Mouse (Mus musculus): Measurements from ENCODE around the gene Cd163. TPM values are rescaled to one million over a fixed set of nuclear protein-coding genes. Genes with fewer than 3 reads are reported as not detected.

Cd163 gene
- 5.1 and 7.0 TPM in 2 replicates for polyA plus RNA-seq (2012; rRNA removed; ENCODE audit: low replicate concordance)

DNA sequence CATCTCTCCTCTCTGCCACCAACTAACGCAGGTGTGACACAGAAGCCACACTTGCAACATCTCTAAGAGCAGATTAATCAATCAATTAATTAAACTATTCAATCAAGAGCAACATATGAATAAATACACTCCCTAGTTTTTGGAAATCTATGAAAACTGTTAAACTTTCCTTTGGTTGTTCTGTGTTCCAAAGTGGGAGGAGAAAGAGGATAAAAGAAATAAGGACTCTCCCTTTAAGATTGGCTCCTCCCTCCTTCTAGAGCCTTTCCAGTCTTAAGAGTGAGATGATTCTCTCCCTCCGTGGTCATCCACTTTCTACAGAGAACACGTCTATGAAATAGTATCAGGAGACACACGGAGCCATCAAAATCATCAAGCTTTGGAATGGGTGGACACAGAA, at the start of gene Cd163:
Gene Cd163, plus strand, starts transcription at position 301 of the 400 bp plus-strand sequence.

Other genes with a start within 250 kb of the Cd163 start
- gene Vmn2r27, start 72.8 kb upstream of the Cd163 start, polyA plus RNA-seq (2012; rRNA removed; ENCODE audit: low replicate concordance) = not detected in 2 replicates
- gene Pex5, start 110.4 kb downstream of the Cd163 start, polyA plus RNA-seq (2012; rRNA removed; ENCODE audit: low replicate concordance) = 76.8 and 84.5 TPM in 2 replicates
- 32.5 and 77.8 TPM in 2 replicates for gene Clstn3, start 160.1 kb downstream of the Cd163 start, polyA plus RNA-seq (2012; rRNA removed; ENCODE audit: low replicate concordance)
- gene C1rl, start 188.5 kb downstream of the Cd163 start, polyA plus RNA-seq (2012; rRNA removed; ENCODE audit: low replicate concordance) = 8.3 and 15.0 TPM in 2 replicates
- gene C1ra, start 207.7 kb downstream of the Cd163 start, polyA plus RNA-seq (2012; rRNA removed; ENCODE audit: low replicate concordance) = 63.7 and 105 TPM in 2 replicates
- 250 and 335 TPM in 2 replicates for gene C1s1, start 237.7 kb downstream of the Cd163 start, polyA plus RNA-seq (2012; rRNA removed; ENCODE audit: low replicate concordance)

All from subcutaneous adipose tissue, adult 2 months (tissue).